Mouse (Mus musculus) megakaryocyte-erythroid progenitor cell, adult 5 weeks (primary cell): ENCODE data around the gene Mtmr10. TPM values are rescaled to one million over a fixed set of nuclear protein-coding genes. Genes with fewer than 3 reads are reported as not detected.

Experiments
- polyA plus RNA-seq: library from polyadenylated mRNA; stranded (reverse); fragments of >175 nt; gene quantifications from 2 replicates; pipeline ENCODE4 v1.2.3, GENCODE M21; 2012

Gene Mtmr10
- 1.7 and 2.2 TPM in 2 replicates for polyA plus RNA-seq

DNA sequence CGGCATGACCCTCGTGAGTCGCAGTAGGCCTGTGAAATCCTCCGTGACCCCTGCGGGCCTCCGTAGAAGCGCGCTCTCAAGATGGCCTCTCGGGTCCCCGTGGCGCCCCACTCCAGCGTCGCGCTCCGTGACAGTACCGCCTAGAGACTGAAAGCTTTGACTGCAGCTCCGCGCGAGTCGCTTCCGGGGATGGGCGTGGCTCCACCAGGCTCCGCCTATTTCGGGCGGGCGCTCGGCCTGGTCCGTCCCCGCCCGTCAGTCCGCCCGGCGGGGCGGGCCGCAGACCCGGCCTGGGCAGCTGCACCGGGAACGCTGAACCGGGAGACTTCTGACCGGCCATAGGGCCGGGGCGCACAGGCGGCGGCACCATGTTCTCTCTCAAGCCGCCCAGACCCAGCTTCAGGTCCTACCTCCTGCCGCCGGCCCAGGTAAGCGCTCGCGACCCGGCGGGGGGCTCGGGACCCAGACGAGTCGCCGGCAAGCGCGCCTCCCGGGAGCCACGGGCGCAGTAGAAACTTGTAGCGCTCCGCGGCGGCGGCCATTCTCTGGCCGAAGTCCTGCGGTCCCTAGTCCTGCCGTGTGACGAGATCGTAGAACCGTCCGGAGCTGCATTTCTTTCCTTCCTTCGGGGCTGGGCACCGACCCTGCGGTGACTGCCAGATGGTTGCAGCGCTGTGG, at the start of gene Mtmr10:
TSS of gene Mtmr10 (plus strand) at position 240 of the 678 bp plus-strand sequence.

DNA sequence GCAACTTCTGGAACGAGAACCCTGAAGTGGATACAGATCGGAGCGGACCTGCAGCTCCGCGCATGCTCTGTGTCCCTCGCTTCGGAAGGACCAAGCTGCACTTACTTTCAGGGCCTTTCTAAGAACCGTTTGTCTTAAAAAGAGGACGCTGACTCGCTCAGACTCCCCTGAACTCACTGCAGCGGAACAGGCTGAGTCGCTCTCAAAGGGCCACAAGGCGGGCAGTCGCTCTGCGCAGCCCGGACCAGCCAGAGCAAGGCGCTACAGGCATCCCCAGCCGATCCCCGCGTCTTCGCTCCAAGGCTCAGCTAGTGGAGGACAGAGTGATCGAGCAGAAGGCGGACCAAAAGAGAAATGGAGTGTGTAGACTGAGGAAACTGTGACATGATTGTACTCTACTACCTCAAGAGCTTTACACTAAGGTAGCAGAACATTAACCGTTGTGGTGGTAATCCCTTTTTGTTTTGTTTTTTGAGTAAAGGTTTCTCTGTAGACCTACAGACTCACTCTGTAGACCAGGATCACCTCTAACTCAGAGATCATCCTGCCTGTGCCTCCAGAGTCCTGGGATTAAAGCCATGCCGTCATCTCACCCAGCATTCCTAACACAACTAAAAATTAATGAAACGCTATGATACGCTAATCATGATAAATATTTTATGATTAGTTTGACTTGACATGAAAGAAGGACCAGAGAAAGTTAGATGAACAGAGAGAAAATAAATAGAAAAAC, 86.5 kb downstream of the Mtmr10 start, which contains the start of gene Fan1:
TSS of gene Fan1 (minus strand) at position 266 of the 733 bp plus-strand sequence.

Other genes starting within 250 kb of the Mtmr10 start
- 0.15 and 0.45 TPM in 2 replicates for gene Trpm1, start 133.8 kb upstream of the Mtmr10 start, polyA plus RNA-seq
- gene Fan1, start 86.4 kb downstream of the Mtmr10 start, polyA plus RNA-seq = 0.94 and 0.96 TPM in 2 replicates
- 6.6 and 6.7 TPM in 2 replicates for gene Mphosph10, start 104.6 kb downstream of the Mtmr10 start, polyA plus RNA-seq
- gene Mcee, start 105.0 kb downstream of the Mtmr10 start, polyA plus RNA-seq = 3.4 and 6.4 TPM in 2 replicates
- 0.16 TPM in 1 of 2 replicates, not detected in the other for gene Apba2, start 214.1 kb downstream of the Mtmr10 start, polyA plus RNA-seq